Mouse (Mus musculus) lung, postnatal 14 days (tissue): ENCODE data around the gene Sectm1b.

Experiments used
- DNase-seq: peaks from one replicate; pipeline ENCODE4 v3.0.0; 2021

The Sectm1b gene

GRCm38 (mm10) chr11:121019501-121019900 is 43.9 kb downstream of the Sectm1b start:
- DNase-seq: no peak

- peak; percentile 71 for DNase-seq
Measured at GRCm38 (mm10) chr11:121017703-121018102, 45.7 kb downstream of the Sectm1b start.

- peak; percentile 24 for DNase-seq
Measured at GRCm38 (mm10) chr11:121015472-121015871, 47.9 kb downstream of the Sectm1b start.

GRCm38 (mm10) chr11:121014896-121015300 is 48.5 kb downstream of the Sectm1b start:
- DNase-seq: peak; percentile 65

- no peak for DNase-seq
Measured at GRCm38 (mm10) chr11:121013656-121014055, 49.7 kb downstream of the Sectm1b start.

- no peak for DNase-seq
Measured at GRCm38 (mm10) chr11:121010044-121010755, 53.2 kb downstream of the Sectm1b start.

- no peak for DNase-seq
Measured at GRCm38 (mm10) chr11:121006184-121006583, 57.2 kb downstream of the Sectm1b start.

- no peak for DNase-seq
Measured at GRCm38 (mm10) chr11:121004281-121004680, 59.1 kb downstream of the Sectm1b start.
